Mouse (Mus musculus) midbrain, embryonic 12.5 days (tissue): Measurements from ENCODE around the gene Parg. TPM values are rescaled to one million over a fixed set of nuclear protein-coding genes. Genes with fewer than 3 reads are reported as not detected.
"Not testable (repeated sequence)": the region's sequence is repeated elsewhere in the genome, so short reads cannot be mapped to it uniquely, and the experiment has no call there.

Experiments
- ATAC-seq: fragments of 200-750 bp; cut with Nextera tagmentation; 2 replicates; pipeline ENCODE4 v1.8.0; 2017; ENCODE audit warnings: low read depth, moderate TSS enrichment, moderate library complexity; ENCODE audit not compliant: low FRiP score
- H3K27ac ChIP-seq: fragments of 300-500 bp; sonication (generic); replicated peaks from 2 replicates; pipeline ENCODE4 v1.5.1; 2016; ENCODE audit warnings: mild to moderate bottlenecking
- H3K27me3 ChIP-seq: fragments of 300-500 bp; sonication (generic); 2 replicates; pipeline ENCODE4 v1.6.1; 2016; ENCODE audit warnings: mild to moderate bottlenecking
- H3K36me3 ChIP-seq: fragments of 300-500 bp; sonication (generic); 2 replicates; pipeline ENCODE4 v1.6.1; 2016
- H3K4me1 ChIP-seq: fragments of 300-500 bp; sonication (generic); 2 replicates; pipeline ENCODE4 v1.6.1; 2016
- H3K4me2 ChIP-seq: fragments of 300-500 bp; sonication (generic); replicated peaks from 2 replicates; pipeline ENCODE4 v1.6.1; 2016; ENCODE audit warnings: mild to moderate bottlenecking, moderate library complexity
- H3K4me3 ChIP-seq: fragments of 300-500 bp; sonication (generic); 2 replicates; pipeline ENCODE4 v1.5.1; 2016; ENCODE audit warnings: mild to moderate bottlenecking
- H3K9ac ChIP-seq: fragments of 300-500 bp; sonication (generic); replicated peaks from 2 replicates; pipeline ENCODE4 v1.6.1; 2016; ENCODE audit warnings: mild to moderate bottlenecking, moderate library complexity
- H3K9me3 ChIP-seq: fragments of 300-500 bp; sonication (generic); 2 replicates; pipeline ENCODE4 v1.6.1; 2016; ENCODE audit warnings: mild to moderate bottlenecking
- WGBS: fragments of 180-500 bp; shearing (Covaris S2); methylation state at CpG from one replicate; pipeline ENCODE4 v1.1.7; 2016; 5-methylcytosine and 5-hydroxymethylcytosine counted together
- polyA plus RNA-seq: library from polyadenylated mRNA; unstranded; fragments of >200 nt; fragmentation: Nextera tagmentation; extraction: Ambion mirVana; gene quantifications from 2 replicates; pipeline ENCODE4 v1.2.1, GENCODE M21; 2016

The Parg gene
- polyA plus RNA-seq, 1 experiment from 2014 or later: 61.5 TPM

GRCm38 (mm10) chr14:32164173-32165051 lies 37.3 kb upstream of the Parg start:
- Histone ChIP-seq H3K9me3 (no peaks in the 10 kb centered on the region), H3K27ac (no peak overlapping the region), H3K36me3 (no peaks in the 10 kb centered on the region), H3K9ac (no peak overlapping the region), H3K4me3 (no peak overlapping the region), H3K4me1 (peaks cover 25% of the 10 kb centered on the region), H3K27me3 (no peaks in the 10 kb centered on the region; the same call in 1 of the 2 replicates), H3K4me2 (no peak overlapping the region)
- no peak for ATAC-seq
- WGBS: 86% methylated on average over 8 of the region's 8 CpGs

DNA sequence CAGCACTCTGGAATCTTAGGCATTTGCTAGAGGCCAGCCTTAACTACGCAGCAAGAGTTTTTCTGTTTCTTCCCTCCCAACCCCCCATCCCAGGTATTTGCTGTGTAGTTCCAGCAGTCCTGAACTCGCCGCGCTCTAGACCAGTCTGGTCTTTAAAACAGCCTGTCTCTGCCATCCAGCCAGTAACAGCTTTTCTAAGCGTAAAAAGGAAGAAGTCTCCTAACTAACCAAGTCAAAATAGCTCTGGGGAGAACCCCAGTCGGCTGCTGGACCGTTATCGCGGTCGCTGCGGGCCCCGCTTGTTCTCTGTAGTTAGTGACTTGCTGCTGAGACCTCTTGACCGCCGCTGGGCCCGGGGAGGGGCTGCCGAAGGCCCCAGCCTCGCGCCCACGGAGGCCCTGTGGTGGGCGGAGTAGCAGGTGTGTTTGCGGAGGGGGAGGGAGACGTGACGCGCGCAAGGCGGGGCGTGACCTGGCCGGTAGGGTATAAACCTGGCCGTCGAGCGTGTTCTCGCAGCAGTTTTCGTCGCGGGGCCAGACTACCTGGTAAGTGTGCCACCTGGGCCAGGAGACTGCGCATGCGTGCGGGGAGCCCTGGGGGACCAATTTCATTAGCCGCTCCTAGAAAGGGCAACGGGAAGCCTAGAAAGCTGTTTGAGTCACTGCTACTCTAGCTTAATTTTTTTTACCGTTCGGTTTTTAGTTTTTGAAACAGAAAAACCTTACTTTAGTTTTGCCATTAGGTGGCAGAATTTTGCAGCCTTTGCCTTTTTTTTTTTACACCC lies 36.3 kb upstream of the Parg start:
- H3K27ac ChIP-seq: 0 out of 2 replicates have a peak overlapping the region, but pooled peaks have one; percentile 30
- WGBS: 1% methylated on average over 42 of the region's 42 CpGs

DNA sequence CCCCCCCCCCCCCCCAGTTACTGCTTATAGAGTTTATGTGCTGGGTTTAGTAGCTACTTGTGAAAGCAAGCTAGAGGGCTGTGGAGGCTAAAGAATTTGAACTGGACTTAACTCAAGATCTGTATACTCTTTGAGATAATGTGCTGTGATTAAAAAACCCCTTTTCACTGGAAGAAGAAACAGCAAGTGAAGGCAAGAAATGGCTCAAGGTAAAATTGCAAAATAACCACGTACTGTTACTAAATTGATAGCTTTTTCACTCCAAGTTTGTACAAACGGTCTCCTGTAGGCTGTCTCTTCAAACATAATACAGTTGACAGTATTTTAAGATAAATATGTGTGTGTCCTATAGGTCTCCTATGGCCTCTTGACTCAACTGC lies 35.7 kb upstream of the Parg start:
- H3K4me1 ChIP-seq: peaks cover 16% of the 10 kb centered on the region
- H3K36me3 ChIP-seq: no peaks in the 10 kb centered on the region
- peak overlapping the region; percentile 97 for H3K4me2 ChIP-seq
- 72% methylated on average over 2 of the region's 2 CpGs for WGBS
- H3K9me3 ChIP-seq: no peaks in the 10 kb centered on the region
- no peak for ATAC-seq
- no peaks in the 10 kb centered on the region; the same call in 1 of the 2 replicates for H3K27me3 ChIP-seq
- H3K27ac ChIP-seq: no peak overlapping the region
- no peak overlapping the region for H3K4me3 ChIP-seq
- H3K9ac ChIP-seq: no peak overlapping the region

More for the DNA sequence above, 36.3 kb upstream of the Parg start:
- 0 out of 2 replicates have a peak, but pooled peaks have one; percentile 12 for ATAC-seq
- Histone ChIP-seq H3K36me3 (no peaks in the 10 kb centered on the region), H3K9ac (peak overlapping the region; percentile 69), H3K4me1 (peaks cover 22% of the 10 kb centered on the region), H3K4me3 (peak overlapping the region; percentile 53), H3K27me3 (no peaks in the 10 kb centered on the region; the same call in 1 of the 2 replicates), H3K4me2 (peak overlapping the region; percentile 97), H3K9me3 (no peaks in the 10 kb centered on the region)

DNA sequence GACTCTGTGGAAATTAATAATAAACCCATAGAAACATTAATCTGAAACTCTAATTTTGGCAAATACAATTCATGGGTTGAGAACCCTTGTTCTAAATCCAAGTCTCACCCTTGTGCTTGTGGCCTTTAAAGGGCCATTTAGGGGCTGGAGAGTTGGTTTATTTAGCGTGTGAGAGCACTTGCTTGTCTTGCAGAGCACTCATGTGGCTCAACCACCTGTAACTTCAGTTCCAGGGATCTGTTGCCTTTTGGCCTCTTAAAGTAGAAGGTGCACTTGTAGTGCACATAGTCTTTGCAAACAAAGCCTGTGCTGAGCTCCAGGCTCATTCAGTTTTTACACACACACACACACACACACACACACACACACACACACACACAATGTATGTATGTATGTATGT lies 34.9 kb upstream of the Parg start:
- no peak overlapping the region for H3K4me2 ChIP-seq
- H3K4me1 ChIP-seq: peaks cover 10% of the 10 kb centered on the region
- ATAC-seq: no peak
- no peaks in the 10 kb centered on the region; the same call in 1 of the 2 replicates for H3K27me3 ChIP-seq
- no peak overlapping the region for H3K27ac ChIP-seq
- H3K9ac ChIP-seq: no peak overlapping the region
- H3K36me3 ChIP-seq: no peaks in the 10 kb centered on the region
- no peak overlapping the region for H3K4me3 ChIP-seq
- no peaks in the 10 kb centered on the region for H3K9me3 ChIP-seq
- 90% methylated on average over 1 of the region's 1 CpGs for WGBS

GRCm38 (mm10) chr14:32167326-32167725 lies 34.4 kb upstream of the Parg start:
- Histone ChIP-seq H3K9me3 (no peaks in the 10 kb centered on the region), H3K4me2 (no peak overlapping the region), H3K36me3 (no peaks in the 10 kb centered on the region), H3K27me3 (no peaks in the 10 kb centered on the region; the same call in 1 of the 2 replicates), H3K4me3 (no peak overlapping the region), H3K4me1 (peaks cover 8% of the 10 kb centered on the region), H3K27ac (no peak overlapping the region), H3K9ac (no peak overlapping the region)
- WGBS: 87% methylated on average over 5 of the region's 5 CpGs
- ATAC-seq: no peak

- Histone ChIP-seq H3K4me1 (peaks cover 8% of the 10 kb centered on the region), H3K4me3 (no peak overlapping the region), H3K36me3 (peaks cover 9% of the 10 kb centered on the region), H3K4me2 (no peak overlapping the region), H3K27me3 (no peaks in the 10 kb centered on the region; the same call in 1 of the 2 replicates), H3K9me3 (no peaks in the 10 kb centered on the region), H3K9ac (no peak overlapping the region; the same call in 1 of the 2 replicates), H3K27ac (no peak overlapping the region)
- 78% methylated on average over 3 of the region's 3 CpGs for WGBS
- no peak for ATAC-seq
Observed at GRCm38 (mm10) chr14:32168653-32169231, 33.0 kb upstream of the Parg start.

GRCm38 (mm10) chr14:32170137-32170536 lies 31.6 kb upstream of the Parg start:
- no peak overlapping the region for H3K27ac ChIP-seq
- H3K9me3 ChIP-seq: no peaks in the 10 kb centered on the region
- 86% methylated on average over 4 of the region's 4 CpGs for WGBS
- no peak for ATAC-seq
- H3K27me3 ChIP-seq: no peaks in the 10 kb centered on the region; the same call in 1 of the 2 replicates
- no peak overlapping the region for H3K4me2 ChIP-seq
- H3K36me3 ChIP-seq: peaks cover 19% of the 10 kb centered on the region
- peaks cover 6% of the 10 kb centered on the region for H3K4me1 ChIP-seq
- no peak overlapping the region for H3K9ac ChIP-seq
- H3K4me3 ChIP-seq: no peak overlapping the region

GRCm38 (mm10) chr14:32175310-32175709 lies 26.4 kb upstream of the Parg start:
- Histone ChIP-seq H3K27ac (no peak overlapping the region), H3K4me2 (no peak overlapping the region), H3K9me3 (no peaks in the 10 kb centered on the region), H3K9ac (no peak overlapping the region), H3K27me3 (no peaks in the 10 kb centered on the region), H3K4me3 (no peak overlapping the region), H3K4me1 (no peaks in the 10 kb centered on the region), H3K36me3 (peaks cover 37% of the 10 kb centered on the region)
- WGBS: 95% methylated on average over 2 of the region's 2 CpGs
- ATAC-seq: no peak

- H3K4me1 ChIP-seq, H3K9ac ChIP-seq, H3K9me3 ChIP-seq, H3K27ac ChIP-seq, H3K4me3 ChIP-seq, ATAC-seq, H3K4me2 ChIP-seq, H3K27me3 ChIP-seq: not testable (repeated sequence)
- peaks cover 47% of the 10 kb centered on the region for H3K36me3 ChIP-seq
- WGBS: 79% methylated on average over 5 of the region's 5 CpGs
Observed at GRCm38 (mm10) chr14:32176590-32176989, 25.2 kb upstream of the Parg start.

- no peak overlapping the region for H3K4me2 ChIP-seq
- H3K4me3 ChIP-seq: no peak overlapping the region
- no peak overlapping the region for H3K9ac ChIP-seq
- H3K27ac ChIP-seq: no peak overlapping the region
- WGBS: 92% methylated on average over 10 of the region's 10 CpGs
- H3K27me3 ChIP-seq: no peaks in the 10 kb centered on the region
- no peaks in the 10 kb centered on the region for H3K4me1 ChIP-seq
- no peak for ATAC-seq
- no peaks in the 10 kb centered on the region for H3K9me3 ChIP-seq
- peaks cover 59% of the 10 kb centered on the region for H3K36me3 ChIP-seq
Observed at GRCm38 (mm10) chr14:32179393-32180195, 22.2 kb upstream of the Parg start.

DNA sequence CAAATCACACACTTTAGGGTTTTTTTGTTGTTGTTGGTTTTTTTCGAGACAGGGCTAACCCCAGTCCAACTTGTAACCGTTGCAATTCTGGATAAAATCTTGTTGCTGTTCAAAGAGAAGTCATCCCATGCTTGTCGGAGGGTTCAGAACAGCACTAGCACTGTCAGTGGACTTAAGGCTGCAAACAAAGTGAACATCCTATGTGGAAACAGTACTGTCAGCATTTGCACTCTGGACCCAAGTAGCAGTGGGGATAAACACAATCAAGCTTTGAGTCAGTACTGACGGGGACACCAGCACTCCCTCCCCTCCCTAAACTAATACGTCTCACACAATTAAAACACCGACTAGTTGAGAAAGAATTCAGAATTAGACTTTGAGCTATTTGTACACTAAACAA lies 20.9 kb upstream of the Parg start:
- no peak overlapping the region for H3K4me3 ChIP-seq
- peaks cover 56% of the 10 kb centered on the region for H3K36me3 ChIP-seq
- no peak for ATAC-seq
- H3K9me3 ChIP-seq: no peaks in the 10 kb centered on the region
- H3K27ac ChIP-seq: no peak overlapping the region
- 92% methylated on average over 6 of the region's 6 CpGs for WGBS
- no peaks in the 10 kb centered on the region for H3K4me1 ChIP-seq
- no peak overlapping the region for H3K4me2 ChIP-seq
- H3K27me3 ChIP-seq: no peaks in the 10 kb centered on the region
- H3K9ac ChIP-seq: no peak overlapping the region
